Mouse (Mus musculus): ENCODE results near the gene Plscr3. TPM values are rescaled to one million over a fixed set of nuclear protein-coding genes. Genes with fewer than 3 reads are reported as not detected.
A peak's percentile ranks its signal among the peaks of the same experiment; 100 is the strongest.

The Plscr3 gene
- polyA plus RNA-seq, 1 experiment from 2014 or later, result 72.1 TPM

DNA sequence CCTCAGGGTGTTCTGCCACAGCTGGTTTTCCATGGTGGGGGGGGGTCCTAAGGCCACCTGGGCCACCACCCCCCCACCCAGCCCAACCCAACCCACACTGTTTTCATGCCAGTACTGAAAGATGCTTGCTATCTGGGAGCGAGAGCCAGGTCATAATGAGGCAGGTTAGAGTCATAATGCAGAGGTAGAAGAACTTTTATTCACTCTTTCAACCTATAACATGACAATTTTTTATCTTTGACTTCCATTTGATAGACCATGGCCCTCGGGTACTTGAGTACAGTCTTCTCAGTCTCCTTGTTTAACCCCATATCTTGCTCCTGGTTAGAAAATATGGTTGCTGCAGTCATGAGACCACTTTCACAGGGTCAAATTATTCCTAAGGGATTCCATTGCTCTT, 27.8 kb upstream of the Plscr3 start, which contains the start of gene Spem2:
Gene Spem2, minus strand, starts transcription at position 101 of the 400 bp plus-strand sequence.
- 69% methylated on average over 2 of the region's 2 CpGs for WGBS
- Histone ChIP-seq H3K9ac (ENCODE audit: low read length) (no peak within 1 kb of the TSS), H3K27ac (ENCODE audit: low read length) (no peak within 1 kb of the TSS), H3K4me1 (ENCODE audit: control insufficient read depth, insufficient read depth, low read length) (no peaks in the 10 kb centered on the region), H3K27me3 (ENCODE audit: control insufficient read depth, insufficient read depth, low read length) (no peaks in the 10 kb centered on the region), H3K4me2 (ENCODE audit: low read depth, low read length) (no peak within 1 kb of the TSS), H3K36me3 (ENCODE audit: control insufficient read depth, insufficient read depth) (no peaks in the 10 kb centered on the region), H3K9me3 (replicated peaks; ENCODE audit: control insufficient read depth, low read length) (0 out of 2 replicates have a peak, but pooled peaks cover 3% of the 10 kb centered on the region), H3K4me3 (ENCODE audit: low read length) (no peak within 1 kb of the TSS)
- ATAC-seq (replicated peaks; ENCODE audit: extremely low read depth, insufficient read depth, low FRiP score), result no peak

DNA sequence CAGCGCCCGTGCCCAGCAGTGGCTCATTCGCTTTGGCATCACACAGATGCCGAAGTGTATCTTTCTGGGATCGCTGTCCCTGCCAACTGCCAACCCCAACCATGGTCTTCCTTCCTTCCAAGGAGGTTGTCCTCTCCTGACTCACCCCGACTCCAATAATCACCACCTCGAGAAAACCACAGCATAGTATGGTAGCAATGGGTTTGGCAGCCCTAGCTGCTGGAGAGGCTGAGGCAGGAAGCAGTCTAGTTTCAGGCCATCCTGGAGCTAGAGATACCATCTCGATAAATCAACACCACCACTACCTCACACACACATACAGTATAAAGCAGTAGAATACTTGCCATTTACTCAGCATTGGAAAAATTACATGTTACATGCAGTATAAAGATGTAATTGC, 27.3 kb upstream of the Plscr3 start:
- Histone ChIP-seq H3K9ac (ENCODE audit: low read length) (no peak overlapping the region), H3K27ac (ENCODE audit: low read length) (no peak overlapping the region), H3K4me1 (ENCODE audit: control insufficient read depth, insufficient read depth, low read length) (no peaks in the 10 kb centered on the region), H3K4me2 (ENCODE audit: low read depth, low read length) (no peak overlapping the region), H3K36me3 (ENCODE audit: control insufficient read depth, insufficient read depth) (no peaks in the 10 kb centered on the region), H3K27me3 (ENCODE audit: control insufficient read depth, insufficient read depth, low read length) (no peaks in the 10 kb centered on the region), H3K9me3 (replicated peaks; ENCODE audit: control insufficient read depth, low read length) (0 out of 2 replicates have a peak, but pooled peaks cover 3% of the 10 kb centered on the region), H3K4me3 (ENCODE audit: low read length) (no peak overlapping the region)
- no peak for ATAC-seq (replicated peaks; ENCODE audit: extremely low read depth, insufficient read depth, low FRiP score)
- WGBS, result 83% methylated on average over 8 of the region's 8 CpGs

DNA sequence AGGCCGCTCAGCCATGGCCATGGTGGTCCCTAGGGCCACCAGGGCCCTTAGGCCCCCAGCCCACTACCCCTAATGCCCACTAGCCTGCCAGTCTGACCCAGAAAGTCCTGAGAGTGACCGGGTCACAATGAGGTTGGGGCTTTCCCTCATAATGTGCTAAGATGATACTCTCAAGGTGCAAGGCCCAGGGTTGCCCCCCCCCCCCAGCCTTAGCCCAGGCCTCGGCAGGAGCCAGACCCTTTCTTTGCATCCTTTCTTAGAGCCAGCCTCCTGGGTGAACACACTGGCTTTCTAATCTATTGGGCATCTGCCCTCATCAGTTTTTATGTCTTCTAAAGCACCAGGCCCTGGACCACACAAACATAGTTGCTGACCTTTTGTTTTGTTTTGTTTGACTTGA, 24.1 kb upstream of the Plscr3 start, which contains the start of gene Spem1:
Gene Spem1, minus strand, starts transcription at position 101 of the 400 bp plus-strand sequence.
- ATAC-seq (replicated peaks; ENCODE audit: extremely low read depth, insufficient read depth, low FRiP score), result no peak
- H3K4me1 ChIP-seq (ENCODE audit: control insufficient read depth, insufficient read depth, low read length), result no peaks in the 10 kb centered on the region
- H3K4me2 ChIP-seq (ENCODE audit: low read depth, low read length), result no peak within 1 kb of the TSS
- H3K36me3 ChIP-seq (ENCODE audit: control insufficient read depth, insufficient read depth), result 0 out of 2 replicates have a peak, but pooled peaks cover 3% of the 10 kb centered on the region
- no peak within 1 kb of the TSS for H3K27ac ChIP-seq (ENCODE audit: low read length)
- 0 out of 2 replicates have a peak, but pooled peaks cover 3% of the 10 kb centered on the region for H3K9me3 ChIP-seq (replicated peaks; ENCODE audit: control insufficient read depth, low read length)
- no peak within 1 kb of the TSS for H3K9ac ChIP-seq (ENCODE audit: low read length)
- WGBS, result 87% methylated on average over 3 of the region's 3 CpGs
- H3K27me3 ChIP-seq (ENCODE audit: control insufficient read depth, insufficient read depth, low read length), result no peaks in the 10 kb centered on the region
- no peak within 1 kb of the TSS for H3K4me3 ChIP-seq (ENCODE audit: low read length)

DNA sequence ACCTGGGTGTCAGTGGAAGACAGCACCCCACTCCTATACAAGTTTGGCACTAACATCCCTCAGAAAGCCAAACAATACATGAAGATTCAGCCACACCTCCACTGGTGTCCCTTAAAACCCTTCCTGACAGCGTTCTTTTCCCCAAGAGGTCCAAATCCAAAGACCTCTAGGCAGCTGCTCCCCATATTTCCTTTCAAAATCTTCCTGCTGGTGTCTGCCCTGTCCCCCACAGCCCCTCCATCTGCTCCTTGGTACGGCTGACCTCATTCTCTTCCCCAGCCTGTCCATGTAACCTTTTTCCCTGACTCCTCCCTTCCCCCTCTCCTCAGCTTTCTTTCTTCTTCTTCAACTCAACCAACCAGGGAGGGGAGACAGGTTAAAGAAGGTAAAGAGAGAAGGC, 22.7 kb upstream of the Plscr3 start:
- Histone ChIP-seq H3K36me3 (ENCODE audit: control insufficient read depth, insufficient read depth) (0 out of 2 replicates have a peak, but pooled peaks cover 3% of the 10 kb centered on the region), H3K27ac (ENCODE audit: low read length) (no peak overlapping the region), H3K4me1 (ENCODE audit: control insufficient read depth, insufficient read depth, low read length) (no peaks in the 10 kb centered on the region), H3K9me3 (replicated peaks; ENCODE audit: control insufficient read depth, low read length) (no peaks in the 10 kb centered on the region), H3K27me3 (ENCODE audit: control insufficient read depth, insufficient read depth, low read length) (no peaks in the 10 kb centered on the region), H3K9ac (ENCODE audit: low read length) (no peak overlapping the region), H3K4me2 (ENCODE audit: low read depth, low read length) (no peak overlapping the region), H3K4me3 (ENCODE audit: low read length) (no peak overlapping the region)
- ATAC-seq (replicated peaks; ENCODE audit: extremely low read depth, insufficient read depth, low FRiP score), result no peak
- WGBS, result 77% methylated on average over 2 of the region's 2 CpGs

DNA sequence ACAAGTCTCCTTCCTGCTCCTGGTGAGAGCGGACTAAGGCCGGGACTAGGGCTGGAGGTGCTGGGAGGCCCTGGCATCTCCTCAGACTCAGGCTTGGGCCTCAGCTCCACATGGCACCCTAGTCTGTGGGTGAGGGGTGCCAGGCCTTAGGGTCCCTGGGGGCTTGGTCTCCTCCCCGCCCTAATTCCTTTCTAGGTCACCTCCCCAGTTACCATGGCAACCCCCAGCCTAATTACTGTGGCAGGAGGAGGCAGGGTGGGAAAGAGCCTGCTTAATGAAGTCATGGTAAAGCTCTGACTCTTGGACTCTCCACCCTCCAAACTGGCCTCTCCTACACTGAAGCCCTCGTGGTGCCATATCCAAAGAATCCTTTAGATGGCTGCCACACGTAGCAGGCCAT, 17.3 kb upstream of the Plscr3 start:
- WGBS, result 77% methylated on average over 5 of the region's 5 CpGs
- Histone ChIP-seq H3K4me3 (ENCODE audit: low read length) (no peak overlapping the region), H3K9ac (ENCODE audit: low read length) (no peak overlapping the region), H3K27me3 (ENCODE audit: control insufficient read depth, insufficient read depth, low read length) (peaks cover 4% of the 10 kb centered on the region; the same call in 1 of the 2 replicates), H3K9me3 (replicated peaks; ENCODE audit: control insufficient read depth, low read length) (no peaks in the 10 kb centered on the region), H3K4me1 (ENCODE audit: control insufficient read depth, insufficient read depth, low read length) (peaks cover 3% of the 10 kb centered on the region), H3K27ac (ENCODE audit: low read length) (no peak overlapping the region), H3K4me2 (ENCODE audit: low read depth, low read length) (no peak overlapping the region), H3K36me3 (ENCODE audit: control insufficient read depth, insufficient read depth) (0 out of 2 replicates have a peak, but pooled peaks cover 3% of the 10 kb centered on the region)
- no peak for ATAC-seq (replicated peaks; ENCODE audit: extremely low read depth, insufficient read depth, low FRiP score)

DNA sequence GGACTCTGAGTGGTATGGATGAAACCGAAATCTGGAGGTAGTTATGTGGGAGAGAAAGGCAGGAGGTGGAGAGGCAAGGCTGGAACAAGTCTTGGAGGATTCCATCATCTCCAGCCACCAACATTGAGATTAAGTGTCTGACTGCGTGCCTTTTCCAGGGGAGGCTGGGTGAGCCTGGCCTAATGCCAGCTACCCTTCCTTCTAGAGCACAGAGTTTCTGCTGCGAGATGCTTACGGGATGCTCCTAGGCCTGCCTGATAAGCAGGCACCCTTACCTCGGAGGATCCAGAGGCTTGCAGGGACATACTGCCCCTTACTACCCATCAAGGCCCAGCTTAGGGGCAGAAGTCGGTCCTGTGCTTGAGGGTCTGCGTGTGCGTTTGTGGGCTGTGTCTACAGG, 12.6 kb upstream of the Plscr3 start:
- no peaks in the 10 kb centered on the region for H3K36me3 ChIP-seq (ENCODE audit: control insufficient read depth, insufficient read depth)
- 36% methylated on average over 8 of the region's 8 CpGs for WGBS
- peaks cover 18% of the 10 kb centered on the region for H3K4me1 ChIP-seq (ENCODE audit: control insufficient read depth, insufficient read depth, low read length)
- peaks cover 28% of the 10 kb centered on the region for H3K27me3 ChIP-seq (ENCODE audit: control insufficient read depth, insufficient read depth, low read length)
- H3K4me3 ChIP-seq (ENCODE audit: low read length), result peak overlapping the region; percentile 50
- no peaks in the 10 kb centered on the region for H3K9me3 ChIP-seq (replicated peaks; ENCODE audit: control insufficient read depth, low read length)
- peak overlapping the region; percentile 73 for H3K9ac ChIP-seq (ENCODE audit: low read length)
- ATAC-seq (replicated peaks; ENCODE audit: extremely low read depth, insufficient read depth, low FRiP score), result no peak
- H3K27ac ChIP-seq (ENCODE audit: low read length), result no peak overlapping the region
- peak overlapping the region; percentile 80 for H3K4me2 ChIP-seq (ENCODE audit: low read depth, low read length)

DNA sequence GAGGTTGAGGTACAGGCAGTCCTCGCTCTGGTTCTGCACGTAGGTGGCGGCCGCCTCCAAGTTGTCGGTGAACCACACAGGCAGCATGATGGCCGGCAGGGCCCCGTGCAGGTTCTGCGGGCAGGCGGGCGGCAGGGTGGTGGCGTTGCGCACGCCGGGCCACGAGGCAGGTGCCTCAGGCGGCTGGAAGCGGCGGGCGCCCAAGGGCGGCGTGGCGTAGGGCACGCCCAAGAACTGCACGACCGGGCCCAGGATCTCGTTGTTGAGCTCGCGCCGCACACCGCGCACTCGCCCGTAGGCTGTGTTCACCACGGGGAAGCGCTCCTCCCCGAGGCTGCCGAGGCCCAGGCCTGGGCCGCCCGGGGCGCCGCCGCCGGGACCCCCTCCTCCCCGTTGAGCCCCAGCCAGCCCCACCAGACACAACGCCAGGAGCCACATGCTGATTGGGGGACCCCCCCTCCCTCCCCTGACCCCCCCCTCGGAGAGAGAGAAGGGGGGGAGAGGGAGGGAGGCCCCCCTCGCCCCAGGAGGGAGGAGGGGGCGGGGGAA, 12.1 kb upstream of the Plscr3 start:
- Histone ChIP-seq H3K9ac (ENCODE audit: low read length) (peak overlapping the region; percentile 73), H3K27ac (ENCODE audit: low read length) (no peak overlapping the region)

DNA sequence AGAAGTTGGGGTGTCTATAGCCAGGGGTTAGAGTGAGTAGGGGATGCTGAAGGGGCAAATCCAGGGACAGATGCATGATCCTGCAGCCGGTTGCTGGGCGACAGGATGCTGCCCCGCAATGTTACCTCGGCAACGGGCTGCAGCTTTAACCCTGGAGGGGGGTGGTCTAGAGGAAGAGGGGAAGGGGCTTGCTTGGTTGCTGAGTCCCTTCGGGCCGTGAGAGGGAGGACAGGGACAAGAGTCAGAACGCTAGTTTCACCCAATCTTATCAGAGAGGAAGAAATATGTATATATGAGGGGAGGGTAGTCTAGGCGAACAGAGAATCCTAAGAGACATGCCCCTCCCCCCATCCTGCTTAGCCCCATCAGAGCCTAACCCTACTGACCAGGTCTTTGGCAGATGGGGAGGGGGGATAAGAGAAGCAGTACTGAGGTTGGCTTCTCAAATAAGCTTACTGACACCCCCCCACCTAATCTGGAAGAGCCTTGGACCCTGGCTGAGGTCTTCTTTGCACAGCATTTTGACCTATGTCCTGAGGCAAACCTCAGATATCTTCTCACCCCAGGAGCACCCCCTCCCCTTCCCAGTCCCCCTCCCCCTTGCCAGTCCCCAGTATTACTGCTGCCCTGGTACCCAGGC, 10.7 kb upstream of the Plscr3 start:
- no peak overlapping the region for H3K9ac ChIP-seq (ENCODE audit: low read length)
- peak overlapping the region; percentile 14; the same call in 1 of the 2 replicates for H3K4me2 ChIP-seq (ENCODE audit: low read depth, low read length)
- H3K4me1 ChIP-seq (ENCODE audit: control insufficient read depth, insufficient read depth, low read length), result peaks cover 24% of the 10 kb centered on the region
- H3K27ac ChIP-seq (ENCODE audit: low read length), result no peak overlapping the region
- no peaks in the 10 kb centered on the region for H3K9me3 ChIP-seq (replicated peaks; ENCODE audit: control insufficient read depth, low read length)
- H3K4me3 ChIP-seq (ENCODE audit: low read length), result no peak overlapping the region
- 28% methylated on average over 9 of the region's 9 CpGs for WGBS
- no peak for ATAC-seq (replicated peaks; ENCODE audit: extremely low read depth, insufficient read depth, low FRiP score)
- peaks cover 28% of the 10 kb centered on the region for H3K27me3 ChIP-seq (ENCODE audit: control insufficient read depth, insufficient read depth, low read length)
- H3K36me3 ChIP-seq (ENCODE audit: control insufficient read depth, insufficient read depth), result no peaks in the 10 kb centered on the region

More for the DNA sequence above, 12.1 kb upstream of the Plscr3 start:
- peak overlapping the region; percentile 80 for H3K4me2 ChIP-seq (ENCODE audit: low read depth, low read length)
- H3K4me3 ChIP-seq (ENCODE audit: low read length), result peak overlapping the region; percentile 50
- 8% methylated on average over 30 of the region's 48 CpGs for WGBS
- no peaks in the 10 kb centered on the region for H3K9me3 ChIP-seq (replicated peaks; ENCODE audit: control insufficient read depth, low read length)
- H3K4me1 ChIP-seq (ENCODE audit: control insufficient read depth, insufficient read depth, low read length), result peaks cover 21% of the 10 kb centered on the region
- peaks cover 28% of the 10 kb centered on the region for H3K27me3 ChIP-seq (ENCODE audit: control insufficient read depth, insufficient read depth, low read length)
- ATAC-seq (replicated peaks; ENCODE audit: extremely low read depth, insufficient read depth, low FRiP score), result no peak
- H3K36me3 ChIP-seq (ENCODE audit: control insufficient read depth, insufficient read depth), result no peaks in the 10 kb centered on the region

DNA sequence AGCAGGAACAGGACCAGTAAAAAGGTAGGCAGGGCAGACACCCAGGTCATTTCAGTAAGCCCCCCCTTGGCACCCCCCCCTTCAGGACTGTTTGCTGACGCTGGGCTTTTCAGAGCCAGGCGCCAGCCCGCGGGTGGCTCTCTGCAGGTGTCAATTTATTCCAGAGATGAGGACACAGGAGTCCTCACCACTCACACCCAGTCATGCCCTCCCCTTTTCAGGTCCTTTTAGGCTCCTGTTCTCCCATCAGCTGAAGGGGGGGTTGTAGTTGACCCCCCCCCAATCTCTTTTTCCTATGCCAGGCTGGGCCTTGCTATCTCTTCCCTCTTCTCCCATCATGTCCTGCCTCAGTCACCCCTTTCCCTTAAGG, 10.2 kb upstream of the Plscr3 start:
- Histone ChIP-seq H3K27ac (ENCODE audit: low read length) (no peak overlapping the region), H3K4me3 (ENCODE audit: low read length) (no peak overlapping the region), H3K4me1 (ENCODE audit: control insufficient read depth, insufficient read depth, low read length) (peaks cover 24% of the 10 kb centered on the region), H3K9me3 (replicated peaks; ENCODE audit: control insufficient read depth, low read length) (no peaks in the 10 kb centered on the region), H3K4me2 (ENCODE audit: low read depth, low read length) (peak overlapping the region; percentile 73; the same call in 1 of the 2 replicates), H3K36me3 (ENCODE audit: control insufficient read depth, insufficient read depth) (no peaks in the 10 kb centered on the region), H3K9ac (ENCODE audit: low read length) (no peak overlapping the region), H3K27me3 (ENCODE audit: control insufficient read depth, insufficient read depth, low read length) (peaks cover 28% of the 10 kb centered on the region)
- no peak for ATAC-seq (replicated peaks; ENCODE audit: extremely low read depth, insufficient read depth, low FRiP score)
- whole genome bisulfite sequencing, result 10% methylated on average over 4 of the region's 4 CpGs
